Mouse (Mus musculus): Measurements from ENCODE around the gene Nav2.

The Nav2 gene

DNA sequence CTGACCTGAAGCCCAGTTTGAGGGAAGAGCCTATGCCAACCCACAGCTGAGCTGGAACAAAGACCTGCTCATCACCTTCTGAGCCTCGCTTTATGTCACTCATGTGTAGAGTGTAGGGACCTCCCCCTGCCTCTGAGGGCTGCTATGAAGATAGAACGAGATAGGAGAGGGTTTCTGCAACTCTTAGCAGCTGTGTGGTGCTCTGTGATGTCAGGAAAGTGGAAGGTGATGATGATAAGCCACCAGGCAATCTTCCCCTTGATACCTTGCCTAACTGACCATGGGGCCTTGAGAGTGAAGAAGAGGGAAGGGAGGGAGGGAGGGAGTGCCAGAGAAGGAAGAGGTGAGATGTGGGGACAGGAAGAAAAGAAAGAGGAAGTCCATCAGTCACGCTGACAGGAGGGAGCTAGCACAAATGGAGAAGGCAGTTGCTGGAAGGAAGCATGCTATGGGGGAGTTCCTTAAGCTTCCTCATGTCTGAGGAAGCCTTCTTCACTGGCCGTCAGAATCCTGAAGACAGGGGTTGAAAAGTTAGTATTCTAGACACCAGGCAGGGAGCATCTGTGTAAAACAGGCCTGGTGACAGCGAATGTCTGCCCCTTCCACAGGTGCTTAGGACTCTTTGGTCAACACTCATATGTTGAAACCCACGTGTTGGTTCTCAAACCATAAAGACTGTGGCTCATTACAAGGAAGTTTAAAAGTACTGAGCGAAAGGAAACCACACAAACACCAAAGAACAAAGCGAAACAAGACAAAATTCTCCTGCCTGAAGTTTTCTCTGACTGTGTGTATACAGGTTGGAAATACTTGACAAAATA lies at the start of gene Nav2:
Gene Nav2 (plus strand): TSS at position 196 of the 821 bp plus-strand sequence.
- DNase-seq (ENCODE audit: low spot score), result no peak

DNA sequence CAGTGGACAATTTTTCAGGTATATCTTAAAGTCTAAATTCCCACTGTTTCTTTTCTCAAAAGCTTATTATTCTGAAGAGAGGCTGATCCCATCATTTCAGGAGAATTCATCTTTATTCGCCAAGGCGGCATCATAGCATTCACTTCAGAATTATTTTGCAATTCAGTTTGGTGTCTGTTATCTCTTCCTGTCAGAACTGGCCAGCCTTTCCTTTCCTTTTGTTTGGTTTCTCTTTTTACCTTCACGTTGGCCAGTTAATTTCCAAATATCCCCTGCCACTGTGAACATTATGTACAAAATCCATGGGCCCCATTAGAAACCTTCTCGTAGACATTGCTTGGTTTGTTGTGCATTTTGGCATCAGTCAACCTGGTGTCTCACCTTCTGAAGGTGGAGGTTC lies 49.2 kb upstream of the Nav2 start:
- no peak for DNase-seq (ENCODE audit: low spot score)

DNA sequence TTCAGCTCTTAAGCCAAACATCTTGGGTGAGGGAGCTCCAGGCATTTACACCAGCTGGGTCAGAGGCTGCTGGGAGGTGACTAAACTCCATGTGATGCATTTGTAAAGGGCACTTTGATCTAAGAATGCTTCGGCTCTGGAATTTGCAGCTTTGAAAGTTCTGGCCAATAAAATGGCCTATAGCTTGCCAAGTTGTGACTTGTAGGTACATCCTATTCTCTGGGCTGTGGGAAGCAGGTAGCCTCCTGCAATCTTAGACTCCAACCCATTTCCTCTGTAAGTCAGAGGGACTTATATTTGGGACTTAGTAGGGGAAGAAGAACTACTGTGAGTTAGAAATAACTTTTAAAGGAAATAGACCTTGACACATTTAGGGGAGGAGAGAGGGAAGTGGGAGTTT lies 47.6 kb upstream of the Nav2 start:
- DNase-seq (ENCODE audit: low spot score), result no peak

DNA sequence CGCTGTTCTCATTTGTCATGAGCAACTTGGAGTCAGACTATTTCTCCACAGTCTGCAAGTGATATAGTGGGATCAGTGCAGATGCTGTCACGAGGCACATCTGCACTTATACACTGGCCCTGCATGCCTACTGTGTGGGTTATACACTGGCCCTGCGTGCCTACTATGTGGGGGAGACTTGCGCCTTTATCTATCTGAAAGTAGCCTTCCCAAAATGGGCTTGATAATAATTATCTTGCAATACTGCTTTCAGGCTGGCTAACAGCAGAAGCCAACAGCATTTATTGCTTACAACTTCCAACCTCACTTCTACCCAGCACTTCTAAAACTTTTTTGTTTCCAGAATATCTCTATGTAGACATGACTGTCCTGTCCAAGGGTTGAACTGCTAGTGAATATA lies 46.7 kb upstream of the Nav2 start:
- no peak for DNase-seq (ENCODE audit: low spot score)

DNA sequence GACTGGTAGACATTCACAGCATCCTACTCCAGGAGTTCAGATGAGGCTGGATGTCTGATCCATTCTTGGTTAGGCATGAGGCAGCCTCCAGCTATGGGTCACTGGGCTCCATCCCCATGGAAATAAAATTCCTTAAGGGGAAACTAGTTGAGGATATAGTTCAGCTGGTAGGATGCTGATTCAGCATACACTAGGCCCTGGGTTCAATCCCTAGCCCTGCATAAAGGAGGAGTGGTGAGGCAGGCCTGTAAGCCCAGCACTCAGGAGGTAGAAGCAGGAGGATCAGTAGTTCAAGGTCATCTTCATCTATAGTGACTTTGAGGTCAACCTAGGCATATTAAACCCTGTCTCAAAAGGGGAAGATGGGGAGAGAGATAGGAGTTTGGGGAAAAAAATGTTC lies 44.3 kb upstream of the Nav2 start:
- DNase-seq (ENCODE audit: low spot score), result no peak

DNA sequence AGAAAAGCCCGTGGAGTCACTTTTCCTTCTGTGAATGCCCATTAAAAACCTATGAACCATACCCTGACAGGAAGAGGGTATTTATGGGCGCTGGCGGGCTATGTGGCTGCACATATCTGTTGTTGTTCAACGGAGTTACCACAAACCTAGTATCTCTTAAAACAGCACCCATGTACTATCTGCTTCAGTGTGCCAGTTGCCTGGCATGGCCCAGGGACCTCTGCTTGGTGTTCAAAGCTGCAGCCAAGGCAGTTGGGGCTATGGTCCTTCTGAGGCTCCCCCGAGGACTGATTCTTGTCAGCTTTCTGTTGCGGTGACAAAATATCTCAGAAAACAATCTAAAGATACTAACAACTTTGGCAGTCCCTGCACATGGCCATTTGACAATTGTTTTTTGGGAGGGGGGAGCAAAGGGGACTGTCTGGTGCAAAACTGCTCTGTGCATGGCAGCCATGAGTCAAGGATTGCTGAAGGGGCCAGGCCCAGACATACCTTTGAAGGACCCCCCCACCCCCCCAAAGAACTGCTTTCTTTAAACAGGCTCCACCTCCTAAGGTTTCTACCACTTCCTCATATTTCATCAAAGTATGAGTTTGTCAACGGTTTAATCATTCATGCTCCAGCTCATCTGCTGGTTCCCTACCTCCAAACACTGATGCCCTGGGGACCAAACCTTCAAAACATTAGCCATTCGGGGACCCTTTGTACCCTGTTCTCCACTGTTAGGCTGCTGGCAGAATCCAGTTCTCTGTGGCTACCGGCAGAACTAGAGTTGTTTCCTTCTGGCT lies 43.7 kb upstream of the Nav2 start:
- DNase-seq (ENCODE audit: low spot score), result no peak

DNA sequence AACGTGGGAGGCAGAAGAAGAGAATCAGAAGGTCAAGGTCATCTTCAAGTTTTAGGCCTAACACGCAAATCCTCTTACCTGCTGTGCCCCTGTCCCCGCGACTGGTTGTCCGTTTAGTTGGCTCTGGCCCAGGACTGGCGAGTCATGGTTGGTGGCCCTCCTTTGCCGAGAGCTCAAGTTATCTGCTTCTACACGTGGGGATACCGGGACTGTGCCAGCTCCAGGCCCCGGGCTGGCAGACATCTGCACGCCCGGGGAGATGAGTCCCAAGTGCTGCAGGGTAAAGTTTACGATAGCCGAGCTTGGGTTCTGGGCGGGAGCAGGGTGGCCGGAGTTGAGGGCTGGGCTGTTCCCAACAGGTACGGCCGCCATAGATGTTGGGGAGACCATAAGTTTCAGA lies 40.9 kb upstream of the Nav2 start:
- no peak for DNase-seq (ENCODE audit: low spot score)

- DNase-seq (ENCODE audit: low spot score), result no peak
These were observed 38.4 kb upstream of the Nav2 start for GRCm38 (mm10) chr7:48870144-48870543.

DNA sequence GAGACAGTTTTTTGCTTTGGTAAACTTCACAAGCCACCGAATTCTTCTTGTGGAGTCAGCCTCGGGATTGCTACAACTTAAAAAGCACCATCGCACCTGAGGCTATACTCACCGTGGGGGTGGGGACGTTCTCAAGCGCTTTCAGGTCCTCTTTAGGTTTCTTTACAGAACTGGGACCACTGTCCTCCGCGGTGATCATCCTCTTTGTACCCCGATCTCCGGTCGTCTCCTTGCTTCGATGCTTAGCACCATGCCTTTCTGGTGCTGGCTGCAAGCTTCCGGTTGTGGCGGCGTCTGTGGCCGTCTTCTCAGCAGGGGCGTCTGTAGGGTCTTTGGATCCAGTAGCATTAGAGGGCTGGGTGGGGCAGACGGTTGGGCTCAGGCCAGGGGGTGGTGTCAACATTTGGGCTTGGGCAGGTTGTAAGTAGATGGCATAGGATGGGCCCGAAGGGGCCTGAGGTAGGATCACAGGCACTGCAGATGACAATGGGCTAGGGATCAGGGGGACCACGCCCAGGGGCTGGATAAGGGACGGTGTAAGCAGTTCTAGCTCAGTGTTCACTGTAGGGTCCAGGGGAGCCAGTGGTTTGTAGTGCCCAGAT lies 37.8 kb upstream of the Nav2 start:
- no peak for DNase-seq (ENCODE audit: low spot score)

DNA sequence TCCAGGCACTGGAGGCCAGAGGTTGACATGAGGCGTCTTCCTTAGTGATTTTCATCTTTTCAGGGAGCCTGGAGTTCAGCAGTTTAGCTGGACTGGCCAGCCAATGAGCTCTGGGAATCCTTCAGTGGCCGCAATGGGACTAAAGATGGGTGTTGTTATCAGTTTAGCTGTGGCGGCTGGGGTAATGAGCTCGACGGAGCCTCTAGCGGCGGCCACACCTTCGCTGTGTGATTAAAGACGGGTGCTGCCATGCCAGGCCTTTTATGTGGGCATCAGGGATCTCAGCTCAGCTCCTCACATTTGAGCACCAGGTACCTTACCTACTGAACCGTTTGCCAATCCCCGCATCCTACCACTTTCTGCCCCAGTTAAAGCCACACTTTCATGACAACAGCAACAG lies 37.2 kb upstream of the Nav2 start:
- DNase-seq (ENCODE audit: low spot score), result no peak

DNA sequence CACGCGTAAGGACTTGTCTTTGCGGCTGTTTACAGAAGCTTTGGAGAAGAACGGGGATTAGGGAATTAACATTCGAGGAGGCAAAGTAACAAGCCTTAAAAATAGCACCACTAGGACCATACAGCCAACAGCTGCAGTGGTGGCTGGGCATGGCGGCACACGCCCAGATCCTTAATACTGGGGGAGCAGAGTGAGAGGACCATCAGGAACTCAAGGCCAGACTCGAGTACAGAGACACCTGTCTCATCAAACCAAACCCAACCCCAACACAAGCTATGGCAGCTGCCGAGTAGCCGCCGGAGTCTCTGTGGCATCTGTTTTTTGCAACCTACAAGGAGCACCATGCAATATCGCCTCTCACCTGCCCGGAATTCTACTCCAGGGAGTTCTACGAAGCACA lies 33.4 kb upstream of the Nav2 start:
- no peak for DNase-seq (ENCODE audit: low spot score)

GRCm38 (mm10) chr7:48876526-48876925 lies 32.0 kb upstream of the Nav2 start:
- DNase-seq (ENCODE audit: low spot score), result no peak

- no peak for DNase-seq (ENCODE audit: low spot score)
These were observed 30.6 kb upstream of the Nav2 start for GRCm38 (mm10) chr7:48877786-48878390.

DNA sequence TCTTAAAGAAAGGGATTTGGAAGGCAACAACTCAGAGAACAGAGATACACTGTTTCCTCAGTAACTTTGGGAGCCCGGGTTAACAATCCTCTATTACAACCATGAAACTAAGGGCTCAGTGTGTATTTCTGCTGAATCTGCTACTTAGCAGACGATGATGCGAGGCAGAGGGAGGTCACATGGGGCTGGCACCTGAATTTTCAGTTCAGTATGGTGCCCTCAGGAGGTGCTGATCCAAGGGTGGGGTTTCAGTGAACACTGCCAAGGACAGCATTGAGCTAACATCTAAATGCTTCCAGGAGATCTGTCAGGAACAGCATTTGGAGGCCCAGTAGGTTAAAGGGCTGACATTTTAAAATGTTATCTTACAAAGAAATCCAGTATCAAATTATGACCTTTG lies 28.9 kb upstream of the Nav2 start:
- no peak for DNase-seq (ENCODE audit: low spot score)

GRCm38 (mm10) chr7:48880591-48881481 lies 27.7 kb upstream of the Nav2 start:
- DNase-seq (ENCODE audit: low spot score), result peak; percentile 91

- peak; percentile 58 for DNase-seq (ENCODE audit: low spot score)
These were observed 27.0 kb upstream of the Nav2 start, which contains the start of gene E2f8 for GRCm38 (mm10) chr7:48881486-48881885. E2f8 (minus strand) TSS chr7:48881596.

DNA sequence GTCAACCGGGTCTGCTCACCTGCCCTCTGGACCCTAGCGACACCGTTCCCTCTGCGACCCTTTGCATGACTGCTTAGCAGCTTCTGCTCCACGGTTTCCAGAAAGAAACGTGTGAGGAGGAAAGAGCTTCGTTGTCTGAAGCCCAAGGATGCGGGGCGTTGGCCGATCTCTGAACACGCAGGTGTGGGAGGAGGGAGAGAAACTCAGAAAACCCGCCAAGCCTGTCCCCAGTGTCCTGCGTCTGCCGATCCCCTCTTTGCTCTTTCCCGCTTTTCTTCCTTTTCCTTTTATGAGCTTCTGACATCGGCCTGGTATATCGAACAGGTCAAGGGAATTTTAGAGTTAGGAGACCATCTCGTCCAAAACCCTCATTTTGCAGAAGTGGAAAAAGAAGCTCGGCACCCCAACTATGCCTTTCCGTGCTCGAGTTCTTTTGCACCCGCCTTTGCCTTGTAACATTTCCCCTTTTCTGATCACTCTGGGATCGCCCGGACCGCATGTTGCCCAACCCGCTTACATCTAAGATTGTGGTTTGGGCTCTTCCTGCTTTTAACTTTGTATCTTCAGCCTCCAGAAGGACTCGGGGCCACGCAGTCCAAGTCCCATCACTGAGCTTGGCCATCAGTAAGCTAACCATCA lies 26.4 kb upstream of the Nav2 start:
- no peak for DNase-seq (ENCODE audit: low spot score)

DNA sequence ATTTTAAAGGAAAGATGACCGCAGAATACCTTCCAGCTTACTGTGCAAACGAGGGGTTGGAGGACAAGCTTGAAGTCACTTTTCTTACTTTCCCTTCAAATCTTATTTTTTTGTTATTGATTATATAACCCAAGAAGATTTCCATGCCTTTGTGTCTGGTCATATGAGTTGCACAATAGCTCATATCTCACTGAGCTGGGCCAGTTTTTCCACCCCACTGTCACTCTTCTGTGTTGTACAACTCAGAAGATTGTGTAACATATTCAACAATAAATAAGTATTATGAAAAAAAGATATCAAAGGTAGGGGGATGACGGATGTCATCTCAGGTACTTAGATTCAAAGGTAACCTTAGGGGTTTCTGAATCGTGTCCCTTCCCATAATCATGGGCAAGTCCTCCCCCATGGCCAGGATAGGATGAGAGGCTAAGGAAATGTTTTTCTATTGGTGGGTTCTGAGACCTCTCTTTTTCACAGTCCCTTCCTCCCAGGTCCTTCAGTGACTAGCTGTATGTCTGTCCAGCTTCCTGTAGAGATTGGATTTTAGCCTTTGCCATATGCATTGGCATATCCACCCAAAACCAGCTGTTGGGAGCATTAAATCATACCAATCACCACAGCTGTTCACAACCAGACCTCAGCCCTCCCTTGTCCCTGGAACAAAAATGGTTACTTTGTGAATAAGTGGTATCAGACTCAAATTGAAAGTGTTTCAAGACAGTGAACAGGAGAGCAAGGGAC lies 24.8 kb upstream of the Nav2 start:
- DNase-seq (ENCODE audit: low spot score), result no peak

DNA sequence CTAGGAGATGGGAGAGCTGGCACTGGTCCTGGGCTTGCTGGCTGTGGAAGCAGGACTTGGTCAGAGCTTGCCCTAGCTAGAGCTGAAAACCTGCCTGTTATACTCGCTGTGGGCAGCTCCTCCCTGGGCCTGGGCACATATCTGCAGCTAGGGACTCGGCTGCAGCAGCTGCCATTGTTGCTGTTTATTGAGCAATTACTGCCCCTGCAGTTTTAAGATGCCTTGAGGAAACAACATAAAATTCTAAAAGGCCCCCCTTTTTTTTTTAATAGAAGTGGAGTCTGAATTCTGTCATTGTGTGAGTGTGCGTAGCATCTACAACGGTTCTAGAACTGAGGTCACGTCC lies 24.3 kb upstream of the Nav2 start:
- DNase-seq (ENCODE audit: low spot score), result no peak

GRCm38 (mm10) chr7:48887973-48888372 lies 20.5 kb upstream of the Nav2 start:
- DNase-seq (ENCODE audit: low spot score), result no peak

Measured in ovary, postnatal 10 days (tissue).